Comparison of ENCODE assay signal across 22 mouse cellular contexts in genomic region chr2:38346417-38346816, GRCm38 (mm10). TPM values are rescaled to one million over a fixed set of nuclear protein-coding genes. Genes with fewer than 3 reads are reported as not detected.
DNase-seq lines count a peak whose midpoint lies in the region; ATAC-seq and TF ChIP-seq lines count a peak whose summit lies in the region.
"Had no signal": no experiment of that assay in that cellular context is flagged by ENCODE, and none has a peak within 500 bp of the region (broad histone marks: within the 10 kb centered on the region; RNA-seq: fewer than 3 reads in every experiment).

No protein-coding gene starts in this region.

- H3K27ac ChIP-seq in hindbrain, embryonic 10.5 days: no peak overlapping the region
- no peak overlapping the region for H3K27ac ChIP-seq in hindbrain, postnatal 0 days
- peak overlapping the region; percentile 96 for H3K27ac ChIP-seq in forebrain, embryonic 10.5 days
- peak overlapping the region; percentile 86 for H3K27ac ChIP-seq in hindbrain, embryonic 13.5 days
- H3K27ac ChIP-seq in midbrain, embryonic 15.5 days: peak overlapping the region; percentile 84
- no peak overlapping the region for H3K27ac ChIP-seq in liver, postnatal 0 days (ENCODE audit: low read depth)
- H3K27ac ChIP-seq: gastrocnemius, adult 2 months; heart, embryonic 15.5 days; stomach, embryonic 15.5 days had no signal

- H3K36me3 ChIP-seq in hindbrain, embryonic 10.5 days: no peaks in the 10 kb centered on the region
- H3K36me3 ChIP-seq in hindbrain, postnatal 0 days (ENCODE audit: insufficient read depth, low read length): no peaks in the 10 kb centered on the region
- no peaks in the 10 kb centered on the region for H3K36me3 ChIP-seq in forebrain, embryonic 10.5 days (replicated peaks)
- no peaks in the 10 kb centered on the region for H3K36me3 ChIP-seq in hindbrain, embryonic 13.5 days
- no peaks in the 10 kb centered on the region for H3K36me3 ChIP-seq in midbrain, embryonic 15.5 days (replicated peaks)
- H3K36me3 ChIP-seq in liver, postnatal 0 days (replicated peaks; ENCODE audit: insufficient read depth, low read length): no peaks in the 10 kb centered on the region
- H3K36me3 ChIP-seq: heart, embryonic 15.5 days; stomach, embryonic 15.5 days had no signal

- peaks cover 100% of the 10 kb centered on the region for H3K27me3 ChIP-seq in hindbrain, embryonic 10.5 days (ENCODE audit: insufficient read depth, poor library complexity, severe bottlenecking)
- peaks cover 90% of the 10 kb centered on the region for H3K27me3 ChIP-seq in hindbrain, postnatal 0 days (ENCODE audit: insufficient read depth, low read length)
- H3K27me3 ChIP-seq in forebrain, embryonic 10.5 days (ENCODE audit: poor library complexity, severe bottlenecking): peaks cover 100% of the 10 kb centered on the region
- H3K27me3 ChIP-seq in hindbrain, embryonic 13.5 days: peaks cover 100% of the 10 kb centered on the region
- H3K27me3 ChIP-seq in midbrain, embryonic 15.5 days (replicated peaks): peaks cover 59% of the 10 kb centered on the region
- peaks cover 98% of the 10 kb centered on the region for H3K27me3 ChIP-seq in liver, postnatal 0 days (ENCODE audit: insufficient read depth, low read length)

- H3K4me1 ChIP-seq in hindbrain, embryonic 10.5 days (replicated peaks): peaks cover 45% of the 10 kb centered on the region
- H3K4me1 ChIP-seq in hindbrain, postnatal 0 days (ENCODE audit: insufficient read depth, low read length): peaks cover 4% of the 10 kb centered on the region; the same call in 1 of the 2 replicates
- peaks cover 100% of the 10 kb centered on the region for H3K4me1 ChIP-seq in forebrain, embryonic 10.5 days
- peaks cover 34% of the 10 kb centered on the region for H3K4me1 ChIP-seq in hindbrain, embryonic 13.5 days (replicated peaks)
- H3K4me1 ChIP-seq in midbrain, embryonic 15.5 days: peaks cover 39% of the 10 kb centered on the region
- peaks cover 16% of the 10 kb centered on the region for H3K4me1 ChIP-seq in liver, postnatal 0 days (ENCODE audit: insufficient read depth)

- H3K4me3 ChIP-seq in hindbrain, embryonic 10.5 days: peak overlapping the region; percentile 52; the same call in 1 of the 2 replicates
- H3K4me3 ChIP-seq in hindbrain, postnatal 0 days (ENCODE audit: low read length): no peak overlapping the region
- H3K4me3 ChIP-seq in forebrain, embryonic 10.5 days: peak overlapping the region; percentile 68
- peak overlapping the region; percentile 37; the same call in 1 of the 2 replicates for H3K4me3 ChIP-seq in hindbrain, embryonic 13.5 days
- H3K4me3 ChIP-seq in midbrain, embryonic 15.5 days: peak overlapping the region; percentile 14
- H3K4me3 ChIP-seq in liver, postnatal 0 days (ENCODE audit: low read depth, low read length): no peak overlapping the region
- H3K4me3 ChIP-seq: erythroblast, embryonic 14.5 days; gastrocnemius, adult 2 months; heart, embryonic 15.5 days; myocyte; stomach, embryonic 15.5 days had no signal

- TF ChIP-seq EP300 in liver, postnatal 0 days (IDR thresholded peaks at IDR 0.05; ENCODE audit: low read depth): no peak

- no peak overlapping the region for H3K9ac ChIP-seq in hindbrain, postnatal 0 days (replicated peaks; ENCODE audit: low read length)
- peak overlapping the region; percentile 49 for H3K9ac ChIP-seq in hindbrain, embryonic 13.5 days
- peak overlapping the region; percentile 18; the same call in 1 of the 2 replicates for H3K9ac ChIP-seq in midbrain, embryonic 15.5 days
- H3K9ac ChIP-seq in liver, postnatal 0 days (replicated peaks): no peak overlapping the region
- H3K9ac ChIP-seq: heart, embryonic 15.5 days; lung, embryonic 14.5 days; stomach, embryonic 15.5 days had no signal

- ATAC-seq in hindbrain, postnatal 0 days: no peak
- no peak for ATAC-seq in hindbrain, embryonic 13.5 days (ENCODE audit: low FRiP score)
- no peak for ATAC-seq in midbrain, embryonic 15.5 days (replicated peaks)
- no peak for ATAC-seq in liver, postnatal 0 days
- ATAC-seq: Patski had no signal

- DNase-seq in hindbrain, embryonic 10.5 days (ENCODE audit: low spot score): no peak
- DNase-seq in hindbrain, postnatal 0 days (ENCODE audit: low spot score): no peak
- no peak for DNase-seq in forebrain, embryonic 10.5 days (ENCODE audit: extremely low spot score, low spot score)
- DNase-seq in left cerebral cortex, adult 9 months (ENCODE audit: low spot score in 2 of 2): no peak
- no peak for DNase-seq in liver, postnatal 0 days
- no peak for DNase-seq in frontal cortex, postnatal 25 days (ENCODE audit: low spot score in 2 of 2)
- DNase-seq: cerebellum, adult 11-12 months; gastrocnemius, adult 2 months; kidney, adult 8-10 months; lung, embryonic 14.5 days; thymus, postnatal 25 days had no signal

- TF ChIP-seq CTCF in hindbrain, postnatal 0 days (IDR thresholded peaks at IDR 0.05; ENCODE audit: low read depth): no peak
- TF ChIP-seq CTCF in liver, postnatal 0 days (IDR thresholded peaks at IDR 0.05; ENCODE audit: low read depth): no peak

- no peaks in the 10 kb centered on the region for H3K9me3 ChIP-seq in hindbrain, embryonic 10.5 days
- no peaks in the 10 kb centered on the region for H3K9me3 ChIP-seq in hindbrain, postnatal 0 days (ENCODE audit: low read length)
- H3K9me3 ChIP-seq in forebrain, embryonic 10.5 days: no peaks in the 10 kb centered on the region
- H3K9me3 ChIP-seq in hindbrain, embryonic 13.5 days: no peaks in the 10 kb centered on the region
- no peaks in the 10 kb centered on the region for H3K9me3 ChIP-seq in midbrain, embryonic 15.5 days
- no peaks in the 10 kb centered on the region for H3K9me3 ChIP-seq in liver, postnatal 0 days (ENCODE audit: low read length)
- H3K9me3 ChIP-seq: heart, embryonic 15.5 days; stomach, embryonic 15.5 days had no signal

- H3K4me2 ChIP-seq in hindbrain, postnatal 0 days (ENCODE audit: low read depth, low read length): no peak overlapping the region
- peak overlapping the region; percentile 56 for H3K4me2 ChIP-seq in hindbrain, embryonic 13.5 days
- peak overlapping the region; percentile 70 for H3K4me2 ChIP-seq in midbrain, embryonic 15.5 days
- no peak overlapping the region for H3K4me2 ChIP-seq in liver, postnatal 0 days (ENCODE audit: low read depth, low read length)
- H3K4me2 ChIP-seq: heart, embryonic 15.5 days; lung, embryonic 14.5 days; stomach, embryonic 15.5 days had no signal

- under 1% methylated on average over 6 of the region's 6 CpGs for WGBS in hindbrain, embryonic 10.5 days
- WGBS in hindbrain, postnatal 0 days: 3% methylated on average over 6 of the region's 6 CpGs
- WGBS in forebrain, embryonic 10.5 days: 2% methylated on average over 6 of the region's 6 CpGs
- 3% methylated on average over 6 of the region's 6 CpGs for WGBS in hindbrain, embryonic 13.5 days
- WGBS in midbrain, embryonic 15.5 days: 11% methylated on average over 6 of the region's 6 CpGs
- 10% methylated on average over 6 of the region's 6 CpGs for WGBS in liver, postnatal 0 days (ENCODE audit: insufficient replicate concordance)

RNA-seq across cellular contexts. Expression of gene Lhx2, which starts 7.3 kb away (rescaled TPM):
- polyA plus RNA-seq in hindbrain, embryonic 10.5 days (2016; fragmentation: Nextera tagmentation; extraction: Ambion mirVana): 17.4 and 26.4 TPM in 2 replicates
- total RNA-seq in hindbrain, postnatal 0 days (2014; rRNA removed): 22.2 and 33.2 TPM in 2 replicates
- polyA plus RNA-seq in hindbrain, postnatal 0 days (2015; fragmentation: Nextera tagmentation; extraction: Ambion mirVana): 4.6 and 7.3 TPM in 2 replicates
- polyA plus RNA-seq in forebrain, embryonic 10.5 days (2016; fragmentation: Nextera tagmentation; extraction: Ambion mirVana): 108 and 115 TPM in 2 replicates
- polyA plus RNA-seq in hindbrain, embryonic 13.5 days (2015; fragmentation: Nextera tagmentation; extraction: Ambion mirVana): 22.1 and 23.6 TPM in 2 replicates
- polyA plus RNA-seq in midbrain, embryonic 15.5 days (2015; fragmentation: Nextera tagmentation; extraction: Ambion mirVana): 47.3 and 58.4 TPM in 2 replicates
- 1.7 and 2.8 TPM in 2 replicates for polyA plus RNA-seq in liver, postnatal 0 days (2015; fragmentation: Nextera tagmentation; extraction: Ambion mirVana)
- total RNA-seq: common myeloid progenitor, adult 5-6 weeks; heart, adult 18-20 months; neutrophil, adult 5-6 weeks had no signal
- polyA plus RNA-seq: large intestine, adult 2 months had no signal

RNA-seq across cellular contexts. Expression of gene Dennd1a, which starts 59.2 kb away (rescaled TPM):
- 11.7 and 12.7 TPM in 2 replicates for polyA plus RNA-seq in hindbrain, embryonic 10.5 days (2016; fragmentation: Nextera tagmentation; extraction: Ambion mirVana)
- total RNA-seq in hindbrain, postnatal 0 days (2014; rRNA removed): 50.6 and 51.9 TPM in 2 replicates
- 11.0 and 14.4 TPM in 2 replicates for polyA plus RNA-seq in hindbrain, postnatal 0 days (2015; fragmentation: Nextera tagmentation; extraction: Ambion mirVana)
- polyA plus RNA-seq in forebrain, embryonic 10.5 days (2016; fragmentation: Nextera tagmentation; extraction: Ambion mirVana): 15.5 and 17.3 TPM in 2 replicates
- 14.4 and 15.5 TPM in 2 replicates for polyA plus RNA-seq in hindbrain, embryonic 13.5 days (2015; fragmentation: Nextera tagmentation; extraction: Ambion mirVana)
- polyA plus RNA-seq in midbrain, embryonic 15.5 days (2015; fragmentation: Nextera tagmentation; extraction: Ambion mirVana): 25.5 and 26.1 TPM in 2 replicates
- polyA plus RNA-seq in liver, postnatal 0 days (2015; fragmentation: Nextera tagmentation; extraction: Ambion mirVana): 3.6 and 3.8 TPM in 2 replicates

Comparison
In these comparisons a context has a peak if more than half of its experiments do, and no peak if none do; other contexts are left out.
1. H3K27ac ChIP-seq: peak in forebrain, embryonic 10.5 days (single experiment), hindbrain, embryonic 13.5 days (single experiment) and midbrain, embryonic 15.5 days (single experiment); none in hindbrain, embryonic 10.5 days (single experiment), hindbrain, postnatal 0 days (single experiment) and liver, postnatal 0 days (single experiment).
2. H3K4me3 ChIP-seq: peak in hindbrain, embryonic 10.5 days (single experiment), forebrain, embryonic 10.5 days (single experiment), hindbrain, embryonic 13.5 days (single experiment) and midbrain, embryonic 15.5 days (single experiment); none in hindbrain, postnatal 0 days (single experiment) and liver, postnatal 0 days (single experiment).
3. H3K4me2 ChIP-seq: peak in hindbrain, embryonic 13.5 days (single experiment) and midbrain, embryonic 15.5 days (single experiment); none in hindbrain, postnatal 0 days (single experiment) and liver, postnatal 0 days (single experiment).
4. H3K9ac ChIP-seq: peak in hindbrain, embryonic 13.5 days (single experiment) and midbrain, embryonic 15.5 days (single experiment); none in hindbrain, postnatal 0 days (single experiment) and liver, postnatal 0 days (single experiment).